Mouse (Mus musculus): ENCODE results near the gene Slc5a3.

DNA sequence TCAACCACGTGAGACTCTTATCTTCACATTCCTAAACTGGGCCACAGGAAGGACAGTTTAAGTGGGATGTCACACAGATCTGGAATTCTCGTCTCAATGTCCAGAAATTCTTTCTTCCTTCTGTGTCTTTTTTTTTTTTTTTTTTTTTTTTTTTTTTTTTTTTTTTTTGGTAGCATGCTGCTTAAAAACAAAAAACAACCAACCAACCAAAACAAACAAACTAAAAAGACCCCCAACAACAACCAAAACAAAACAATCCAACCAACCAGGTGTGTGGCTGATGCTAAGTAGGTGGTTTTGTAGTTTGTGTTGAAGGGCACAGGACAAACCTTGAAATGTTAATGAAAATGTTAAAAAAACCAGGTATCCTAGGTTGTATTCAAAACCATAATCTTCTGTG, 1.4 kb upstream of the Slc5a3 start:
- TF ChIP-seq USF2 (IDR thresholded peaks at IDR 0.05; ENCODE audit: borderline replicate concordance in 1 of 2, insufficient read depth in 1 of 2, low read depth in 1 of 2, low read length in 2 of 2) (no peak), EP300 (IDR thresholded peaks at IDR 0.05; ENCODE audit: low read depth in 1 of 2, low read length in 2 of 2) (no peak), MAX (IDR thresholded peaks at IDR 0.05; ENCODE audit: low read length) (no peak), NRF1 (IDR thresholded peaks at IDR 0.05; ENCODE audit: insufficient read depth, low read depth, low read length, poor library complexity, severe bottlenecking) (no peak), TBP (IDR thresholded peaks at IDR 0.05; ENCODE audit: low read depth, low read length) (no peak), CTCF (IDR thresholded peaks at IDR 0.05 in 2 of 3, conservative IDR thresholded peaks at IDR 0.05 in 1 of 3; ENCODE audit: control insufficient read depth in 1 of 3, insufficient read depth in 1 of 3, low read depth in 2 of 3, low read length in 3 of 3, poor library complexity in 1 of 3, severe bottlenecking in 1 of 3) (no peak), POLR2A (IDR thresholded peaks at IDR 0.05; ENCODE audit: control insufficient read depth in 1 of 2, insufficient read depth in 1 of 2, low read depth in 1 of 2, low read length in 2 of 2, poor library complexity in 1 of 2) (no peak), NELFE (IDR thresholded peaks at IDR 0.05; ENCODE audit: low read depth, low read length) (no peak), ETS1 (IDR thresholded peaks at IDR 0.05; ENCODE audit: low read depth, low read length) (no peak), E2F4 (IDR thresholded peaks at IDR 0.05; ENCODE audit: borderline replicate concordance, low read depth, low read length) (no peak)

Data from MEL (cell line).